Mouse (Mus musculus) left cerebral cortex, adult 9 months (tissue): Measurements from ENCODE around the gene Smtnl2.
"Not testable (repeated sequence)": the region's sequence is repeated elsewhere in the genome, so short reads cannot be mapped to it uniquely, and the experiment has no call there.

ENCODE experiments used
- DNase-seq, 2 experiments: peaks; one replicate each; pipeline ENCODE4 v3.0.0; 2022; ENCODE audit warnings: low spot score in 2 of 2

Smtnl2 gene

GRCm38 (mm10) chr11:72411093-72411921, at the start of gene Smtnl2:
Smtnl2 (minus strand) TSS chr11:72411713.
- DNase-seq, result peak in 1 of 2 experiments; percentile 27

GRCm38 (mm10) chr11:72458502-72458901, 47.0 kb upstream of the Smtnl2 start:
- no peak for DNase-seq

GRCm38 (mm10) chr11:72457995-72458496, 46.5 kb upstream of the Smtnl2 start:
- DNase-seq, result no peak

GRCm38 (mm10) chr11:72455694-72456093, 44.2 kb upstream of the Smtnl2 start:
- DNase-seq, result peak; percentile 69 to 73

GRCm38 (mm10) chr11:72453105-72453953, 41.8 kb upstream of the Smtnl2 start:
- no peak for DNase-seq

GRCm38 (mm10) chr11:72452140-72452665, 40.7 kb upstream of the Smtnl2 start:
- no peak for DNase-seq

- no peak for DNase-seq
These were observed 36.0 kb upstream of the Smtnl2 start for GRCm38 (mm10) chr11:72447475-72447874.

GRCm38 (mm10) chr11:72446311-72447105, 35.0 kb upstream of the Smtnl2 start:
- DNase-seq, result no peak

GRCm38 (mm10) chr11:72440965-72441664, 29.6 kb upstream of the Smtnl2 start, which contains the start of gene Mybbp1a:
Mybbp1a (plus strand) TSS chr11:72441355.
- DNase-seq, result peak; percentile 94 to 98

GRCm38 (mm10) chr11:72440597-72440964, 29.1 kb upstream of the Smtnl2 start:
- peak in 1 of 2 experiments; percentile 29 for DNase-seq

GRCm38 (mm10) chr11:72438411-72438810, 26.9 kb upstream of the Smtnl2 start:
- peak in 1 of 2 experiments; percentile 2 for DNase-seq

- peak in 1 of 2 experiments; percentile 49 for DNase-seq
These were observed 25.5 kb upstream of the Smtnl2 start for GRCm38 (mm10) chr11:72436756-72437650.

- DNase-seq, result peak in 1 of 2 experiments; percentile 44
These were observed 24.8 kb upstream of the Smtnl2 start for GRCm38 (mm10) chr11:72436271-72436670.

GRCm38 (mm10) chr11:72435694-72436045, 24.2 kb upstream of the Smtnl2 start:
- DNase-seq, result peak in 1 of 2 experiments; percentile 3

- peak in 1 of 2 experiments; percentile 4 for DNase-seq
These were observed 23.6 kb upstream of the Smtnl2 start, which contains the start of gene Ggt6 for GRCm38 (mm10) chr11:72434963-72435693. Ggt6 (plus strand) TSS chr11:72435526.

GRCm38 (mm10) chr11:72430311-72431068, 19.0 kb upstream of the Smtnl2 start:
- DNase-seq, result not testable (repeated sequence)

- DNase-seq, result peak in 1 of 2 experiments; percentile 87
These were observed 17.8 kb upstream of the Smtnl2 start for GRCm38 (mm10) chr11:72429288-72429690.

GRCm38 (mm10) chr11:72428694-72429093, 17.2 kb upstream of the Smtnl2 start:
- peak in 1 of 2 experiments; percentile 80 for DNase-seq
